In the genomic region with DNA sequence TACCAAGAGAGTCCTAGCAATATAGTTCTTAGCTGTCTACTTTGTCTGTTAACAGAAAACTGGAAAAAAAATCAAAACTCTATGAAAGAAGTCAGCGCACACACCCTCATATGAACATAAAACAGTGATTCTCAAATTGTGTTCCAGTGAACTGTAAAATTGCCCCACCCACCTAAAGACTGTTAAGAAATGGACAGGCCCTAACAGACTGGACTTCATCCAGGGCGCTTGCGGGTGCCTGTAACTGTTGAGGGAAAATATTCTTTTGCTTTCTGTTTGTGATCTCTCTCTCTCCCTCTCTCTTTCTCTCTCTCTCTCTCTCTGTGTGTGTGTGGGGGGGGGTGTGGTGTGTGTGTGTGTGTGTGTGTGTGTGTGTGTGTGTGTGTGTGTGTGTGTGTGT, we compare ENCODE assay signal across 17 mouse cellular contexts.
DNase-seq lines count a peak whose midpoint lies in the region.
"Had no signal": no experiment of that assay in that cellular context is flagged by ENCODE, and none has a peak within 500 bp of the region (broad histone marks: within the 10 kb centered on the region; RNA-seq: fewer than 3 reads in every experiment).

No protein-coding gene starts in this region.

- DNase-seq in heart, adult 11 months, result peak; percentile 72
- no peak for DNase-seq in heart, postnatal 4 days
- peak; percentile 24 for DNase-seq in MN1 (ENCODE audit: low spot score)
- peak; percentile 71 for DNase-seq in NIH3T3 (ENCODE audit: low read depth)
- peak; percentile 47 for DNase-seq in large intestine, adult 2 months (ENCODE audit: low read depth, low spot score)
- DNase-seq in ovary, postnatal 36 days (ENCODE audit: low spot score), result no peak
- DNase-seq in layer of hippocampus, adult 9-10 months (ENCODE audit: low spot score), result no peak
- DNase-seq: adrenal gland, adult 8-10 months; adrenal gland, postnatal 14 days; adrenal gland, postnatal 36 days; cerebellum, adult 11 months; cerebellum, adult 18-20 months; cerebellum, adult 8-10 months; cerebellum, adult 9-11 months; cerebellum, postnatal 14 days; cerebellum, postnatal 36 days; embryo, embryonic 11 days had no signal

- WGBS in large intestine, adult 2 months, result 33% methylated on average over 3 of the region's 3 CpGs

Comparison
In these comparisons a context has a peak if more than half of its experiments do, and no peak if none do; other contexts are left out.
1. DNase-seq: peak in heart, adult 11 months (single experiment), MN1 (single experiment), NIH3T3 (single experiment) and large intestine, adult 2 months (single experiment); none in heart, postnatal 4 days (single experiment), ovary, postnatal 36 days (single experiment) and layer of hippocampus, adult 9-10 months (single experiment).